Mouse (Mus musculus): ENCODE results near the gene Tsen34. TPM values are rescaled to one million over a fixed set of nuclear protein-coding genes. Genes with fewer than 3 reads are reported as not detected.

Tsen34 gene
- polyA plus RNA-seq (2014; fragmentation: Illumina TruSeq; extraction: RNeasy Lipid Tissue Mini Kit (QIAGEN cat#74804); ENCODE audit: low read depth, low replicate concordance): 5.0 TPM

GRCm38 (mm10) chr7:3692382-3692986 is at the start of gene Tsen34:
Gene Tsen34, plus strand, starts transcription at chr7:3692863.

GRCm38 (mm10) chr7:3644672-3645487 is 47.8 kb upstream of the Tsen34 start, which contains the start of gene Cnot3:
Gene Cnot3, plus strand, starts transcription at chr7:3645268.

GRCm38 (mm10) chr7:3665215-3666114 is 27.2 kb upstream of the Tsen34 start, which contains the start of gene Leng1:
Gene Leng1, minus strand, starts transcription at chr7:3665840.

GRCm38 (mm10) chr7:3677342-3677741 is 15.3 kb upstream of the Tsen34 start, which contains the start of gene Tmc4:
Gene Tmc4, minus strand, starts transcription at chr7:3677553.

GRCm38 (mm10) chr7:3692987-3693808 is 535 bp downstream of the Tsen34 start, which contains the start of gene Mboat7:
Gene Mboat7, minus strand, starts transcription at chr7:3693523.

GRCm38 (mm10) chr7:3703879-3704441 is 11.3 kb downstream of the Tsen34 start, which contains the start of gene Rps9:
Gene Rps9, plus strand, starts transcription at chr7:3703993.

GRCm38 (mm10) chr7:3720268-3720667 is 27.6 kb downstream of the Tsen34 start, which contains the start of gene Pirb:
Gene Pirb, minus strand, starts transcription at chr7:3720391.

Other genes with a start within 250 kb of the Tsen34 start
- not detected for gene Tarm1, start 190.2 kb upstream of the Tsen34 start, polyA plus RNA-seq (2014; fragmentation: Illumina TruSeq; extraction: RNeasy Lipid Tissue Mini Kit (QIAGEN cat#74804); ENCODE audit: low read depth, low replicate concordance)
- gene Oscar, start 76.7 kb upstream of the Tsen34 start, polyA plus RNA-seq (2014; fragmentation: Illumina TruSeq; extraction: RNeasy Lipid Tissue Mini Kit (QIAGEN cat#74804); ENCODE audit: low read depth, low replicate concordance): not detected
- gene Ndufa3, start 75.5 kb upstream of the Tsen34 start, polyA plus RNA-seq (2014; fragmentation: Illumina TruSeq; extraction: RNeasy Lipid Tissue Mini Kit (QIAGEN cat#74804); ENCODE audit: low read depth, low replicate concordance): 13.4 TPM
- 0.98 TPM for gene Tfpt, start 62.9 kb upstream of the Tsen34 start, polyA plus RNA-seq (2014; fragmentation: Illumina TruSeq; extraction: RNeasy Lipid Tissue Mini Kit (QIAGEN cat#74804); ENCODE audit: low read depth, low replicate concordance)
- 16.4 TPM for gene Prpf31, start 62.9 kb upstream of the Tsen34 start, polyA plus RNA-seq (2014; fragmentation: Illumina TruSeq; extraction: RNeasy Lipid Tissue Mini Kit (QIAGEN cat#74804); ENCODE audit: low read depth, low replicate concordance)
- 15.7 TPM for gene Cnot3, start 47.6 kb upstream of the Tsen34 start, polyA plus RNA-seq (2014; fragmentation: Illumina TruSeq; extraction: RNeasy Lipid Tissue Mini Kit (QIAGEN cat#74804); ENCODE audit: low read depth, low replicate concordance)
- gene Leng1, start 27.0 kb upstream of the Tsen34 start, polyA plus RNA-seq (2014; fragmentation: Illumina TruSeq; extraction: RNeasy Lipid Tissue Mini Kit (QIAGEN cat#74804); ENCODE audit: low read depth, low replicate concordance): 7.1 TPM
- 169 TPM for gene Tmc4, start 15.3 kb upstream of the Tsen34 start, polyA plus RNA-seq (2014; fragmentation: Illumina TruSeq; extraction: RNeasy Lipid Tissue Mini Kit (QIAGEN cat#74804); ENCODE audit: low read depth, low replicate concordance)
- gene Mboat7, start 660 bp downstream of the Tsen34 start, polyA plus RNA-seq (2014; fragmentation: Illumina TruSeq; extraction: RNeasy Lipid Tissue Mini Kit (QIAGEN cat#74804); ENCODE audit: low read depth, low replicate concordance): 36.7 TPM
- gene Rps9, start 11.1 kb downstream of the Tsen34 start, polyA plus RNA-seq (2014; fragmentation: Illumina TruSeq; extraction: RNeasy Lipid Tissue Mini Kit (QIAGEN cat#74804); ENCODE audit: low read depth, low replicate concordance): 21.6 TPM
- 5.8 TPM for gene Pirb, start 27.5 kb downstream of the Tsen34 start, polyA plus RNA-seq (2014; fragmentation: Illumina TruSeq; extraction: RNeasy Lipid Tissue Mini Kit (QIAGEN cat#74804); ENCODE audit: low read depth, low replicate concordance)
- gene Gm15448, start 132.8 kb downstream of the Tsen34 start, polyA plus RNA-seq (2014; fragmentation: Illumina TruSeq; extraction: RNeasy Lipid Tissue Mini Kit (QIAGEN cat#74804); ENCODE audit: low read depth, low replicate concordance): 0.35 TPM
- 1.6 TPM for gene Pira2, start 152.2 kb downstream of the Tsen34 start, polyA plus RNA-seq (2014; fragmentation: Illumina TruSeq; extraction: RNeasy Lipid Tissue Mini Kit (QIAGEN cat#74804); ENCODE audit: low read depth, low replicate concordance)
- 0.28 TPM for gene Gm14548, start 205.3 kb downstream of the Tsen34 start, polyA plus RNA-seq (2014; fragmentation: Illumina TruSeq; extraction: RNeasy Lipid Tissue Mini Kit (QIAGEN cat#74804); ENCODE audit: low read depth, low replicate concordance)
- gene Lilra6, start 222.6 kb downstream of the Tsen34 start, polyA plus RNA-seq (2014; fragmentation: Illumina TruSeq; extraction: RNeasy Lipid Tissue Mini Kit (QIAGEN cat#74804); ENCODE audit: low read depth, low replicate concordance): 0.50 TPM

Measured in sigmoid colon, adult 10 weeks (tissue).